Mouse (Mus musculus) lung, adult 2 months (tissue): Measurements from ENCODE around the gene Ppan. TPM values are rescaled to one million over a fixed set of nuclear protein-coding genes. Genes with fewer than 3 reads are reported as not detected.
A peak's percentile ranks its signal among the peaks of the same experiment; 100 is the strongest.

ENCODE experiments used
- DNase-seq: peaks from one replicate; pipeline ENCODE4 v3.0.0; 2022
- H3K4me1 ChIP-seq: fragments of 200-500 bp; 2 replicates; pipeline ENCODE4 v1.6.1; 2011; ENCODE audit warnings: low read length; ENCODE audit not compliant: control insufficient read depth, insufficient read depth
- H3K4me3 ChIP-seq: fragments of 200-500 bp; replicated peaks from 2 replicates; pipeline ENCODE3; 2011; ENCODE audit warnings: low read depth, mild to moderate bottlenecking, control low read depth, low read length; ENCODE audit errors: extremely low read depth
- CTCF ChIP-seq: fragments of 200-500 bp; IDR thresholded peaks from 2 replicates; pipeline ENCODE4 v1.5.1; 2011; ENCODE audit warnings: mild to moderate bottlenecking, low read length, control low read depth; ENCODE audit not compliant: insufficient read depth
- POLR2A ChIP-seq: fragments of 200-500 bp; IDR thresholded peaks from 2 replicates; pipeline ENCODE4 v1.6.1; 2011; ENCODE audit warnings: low read depth, mild to moderate bottlenecking, control low read depth, low read length, borderline replicate concordance; ENCODE audit errors: extremely low read depth
- WGBS: fragments of 180-500 bp; shearing (Covaris S2); methylation state at CpG from one replicate; pipeline ENCODE4 v1.1.7; 2018; 5-methylcytosine and 5-hydroxymethylcytosine counted together
- polyA plus RNA-seq: library from polyadenylated mRNA; depleted of rRNA; stranded (reverse); fragments of >200 nt; gene quantifications from 2 replicates; pipeline ENCODE4 v1.2.3, GENCODE M21; 2012

Gene Ppan
- polyA plus RNA-seq, 1 experiment = 36.2 TPM

DNA sequence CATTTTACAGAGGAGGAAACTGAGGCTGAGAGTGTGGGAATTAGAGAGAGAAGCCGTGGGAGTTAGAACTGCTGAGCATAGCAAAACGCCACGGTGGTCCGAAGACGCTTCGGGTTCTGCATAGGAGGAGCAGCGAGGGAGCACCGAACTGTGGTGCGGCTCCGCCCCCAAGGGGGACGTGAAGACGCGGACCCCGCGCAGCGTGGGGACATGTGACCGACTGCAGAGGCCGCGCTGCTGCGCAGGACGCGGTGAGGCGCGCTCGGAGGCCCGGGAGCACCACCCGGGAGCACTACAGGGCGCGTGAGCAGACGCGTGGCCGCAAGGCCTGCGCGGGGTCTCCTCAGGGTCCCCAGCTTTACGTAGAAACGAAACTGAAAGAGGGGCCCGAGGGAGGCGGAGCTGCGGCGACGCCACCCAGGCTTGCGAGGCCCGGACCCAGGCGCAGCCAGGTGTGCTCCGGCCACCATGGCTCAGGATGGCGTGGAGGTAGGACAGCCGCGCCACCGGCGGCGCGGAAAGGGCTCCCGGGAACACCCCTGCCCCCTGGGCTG is 19.4 kb upstream of the Ppan start, which contains the start of gene A230050P20Rik:
Gene A230050P20Rik (plus strand): TSS at position 195 of the 554 bp plus-strand sequence.
- DNase-seq = peak; percentile 59
- WGBS = 2% methylated on average over 53 of the region's 53 CpGs
- TF ChIP-seq CTCF (no peak), POLR2A (peak; percentile 45; the same call in 1 of the 2 replicates)
- Histone ChIP-seq H3K4me1 (peaks cover 4% of the 10 kb centered on the region; the same call in 1 of the 2 replicates), H3K4me3 (peak within 1 kb of the TSS; percentile 61)

DNA sequence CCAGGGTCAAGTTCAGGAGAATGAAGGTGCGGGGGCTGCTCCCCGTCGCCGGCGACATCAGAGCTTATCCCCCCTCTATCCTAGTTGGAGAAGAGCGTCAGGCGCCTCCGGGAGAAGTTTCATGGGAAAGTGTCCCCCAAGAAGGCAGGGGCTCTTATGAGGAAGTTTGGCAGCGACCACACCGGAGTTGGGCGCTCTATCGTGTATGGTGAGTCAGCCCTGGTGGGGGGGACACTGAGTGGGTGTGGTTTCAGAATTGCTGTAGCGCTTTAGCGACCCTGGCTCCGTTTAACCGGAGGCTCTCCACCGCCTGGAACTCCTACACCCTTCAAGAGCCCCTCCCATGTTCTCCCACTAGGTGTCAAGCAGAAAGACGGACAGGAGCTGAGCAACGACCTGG is 18.7 kb upstream of the Ppan start:
- DNase-seq = no peak
- no peak for TF ChIP-seq POLR2A
- TF ChIP-seq CTCF = no peak
- H3K4me3 ChIP-seq = peak overlapping the region; percentile 61
- peaks cover 4% of the 10 kb centered on the region; the same call in 1 of the 2 replicates for H3K4me1 ChIP-seq
- 5% methylated on average over 19 of the region's 19 CpGs for WGBS

DNA sequence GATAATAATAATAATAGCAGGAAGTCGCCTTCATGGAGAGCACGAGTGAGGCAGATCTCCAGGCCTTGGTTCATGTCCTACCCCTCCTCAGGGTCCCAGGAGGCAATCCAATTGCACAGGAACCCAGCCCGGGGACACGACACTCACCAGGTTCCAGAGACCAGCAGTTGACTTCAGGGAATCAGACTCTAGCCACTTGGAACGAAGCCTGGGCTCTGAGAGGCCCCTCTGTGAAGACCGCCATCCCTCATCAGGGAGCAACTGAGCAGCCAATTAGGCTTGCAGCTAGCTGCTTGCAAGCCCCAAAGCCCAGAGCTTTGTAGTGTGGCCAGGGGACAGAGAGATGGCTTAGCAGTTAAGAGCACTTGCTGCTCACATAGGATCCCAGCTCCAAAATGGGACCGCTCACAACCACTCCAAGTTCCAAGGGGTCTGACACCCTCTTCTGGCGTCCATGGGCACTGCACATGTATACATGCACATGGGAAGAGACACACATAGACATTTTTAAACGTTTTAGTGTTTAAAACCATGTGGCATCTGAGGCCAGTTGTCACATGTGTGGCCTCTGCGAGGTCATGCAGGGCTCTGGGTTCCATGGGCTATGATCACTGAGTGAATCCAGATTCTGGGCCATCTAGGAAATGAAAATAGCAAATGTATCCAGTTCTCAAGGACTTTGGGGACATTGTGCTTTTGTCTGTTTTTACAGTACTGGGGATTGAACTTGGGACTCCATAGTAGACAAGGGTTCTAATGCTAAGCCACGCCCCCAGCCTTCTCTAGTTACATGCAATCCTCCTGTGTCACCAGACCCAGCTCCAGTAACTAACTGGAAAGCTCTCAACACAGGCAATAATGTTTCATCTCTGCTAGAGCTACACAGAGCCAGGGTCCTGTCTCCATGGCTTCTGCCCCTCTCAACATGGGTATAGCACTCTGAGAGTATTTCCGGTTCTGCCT is 17.5 kb upstream of the Ppan start:
- DNase-seq = no peak

DNA sequence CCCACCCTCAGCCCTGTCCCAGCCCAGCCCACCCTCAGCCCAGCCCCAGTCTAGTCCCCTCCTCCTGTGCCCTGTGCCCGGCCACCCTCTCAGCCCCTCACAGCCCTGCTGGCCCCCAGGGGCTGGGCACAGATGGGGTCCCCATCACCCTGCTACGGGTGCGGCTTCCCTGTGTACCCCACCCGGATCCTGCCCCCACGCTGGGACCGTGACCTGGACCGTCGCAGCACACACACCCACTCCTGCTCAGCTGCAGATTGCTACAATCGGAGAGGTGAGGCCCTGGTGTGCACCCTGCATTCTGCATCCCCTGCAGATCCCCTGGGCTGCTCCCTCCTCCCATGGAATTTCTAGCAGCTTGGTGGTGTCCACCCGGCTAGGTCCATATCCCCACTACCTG is 15.0 kb upstream of the Ppan start:
- no peak for DNase-seq
- WGBS = 91% methylated on average over 10 of the region's 10 CpGs
- no peak for TF ChIP-seq POLR2A
- TF ChIP-seq CTCF = no peak
- H3K4me3 ChIP-seq = no peak overlapping the region
- peaks cover 7% of the 10 kb centered on the region; the same call in 1 of the 2 replicates for H3K4me1 ChIP-seq

More for the DNA sequence above, 17.5 kb upstream of the Ppan start:
- Histone ChIP-seq H3K4me3 (no peak overlapping the region), H3K4me1 (peaks cover 4% of the 10 kb centered on the region; the same call in 1 of the 2 replicates)
- WGBS = 79% methylated on average over 12 of the region's 12 CpGs
- no peak for TF ChIP-seq POLR2A
- no peak for TF ChIP-seq CTCF

DNA sequence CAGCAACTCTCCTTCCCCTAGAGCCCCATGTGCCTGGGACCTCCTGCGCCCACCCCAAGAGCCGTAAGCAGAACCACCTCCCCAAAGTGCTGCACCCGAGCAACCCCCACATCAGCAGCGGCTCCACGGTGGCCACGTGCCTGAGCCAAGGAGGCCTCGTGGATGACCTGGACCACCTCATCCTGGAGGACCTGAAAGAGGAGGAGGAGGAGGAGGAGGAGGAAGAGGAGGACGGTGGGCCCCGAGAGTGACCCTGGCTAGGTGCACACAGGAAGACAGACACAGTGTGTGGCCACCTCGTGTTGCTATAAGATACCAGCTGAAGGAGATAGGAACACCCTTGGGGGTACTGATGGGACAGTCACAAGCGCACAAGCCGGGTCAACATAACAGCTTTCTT is 14.5 kb upstream of the Ppan start:
- 90% methylated on average over 12 of the region's 12 CpGs for WGBS
- no peak for TF ChIP-seq CTCF
- no peak for TF ChIP-seq POLR2A
- DNase-seq = no peak
- H3K4me1 ChIP-seq = peaks cover 7% of the 10 kb centered on the region; the same call in 1 of the 2 replicates
- no peak overlapping the region for H3K4me3 ChIP-seq

DNA sequence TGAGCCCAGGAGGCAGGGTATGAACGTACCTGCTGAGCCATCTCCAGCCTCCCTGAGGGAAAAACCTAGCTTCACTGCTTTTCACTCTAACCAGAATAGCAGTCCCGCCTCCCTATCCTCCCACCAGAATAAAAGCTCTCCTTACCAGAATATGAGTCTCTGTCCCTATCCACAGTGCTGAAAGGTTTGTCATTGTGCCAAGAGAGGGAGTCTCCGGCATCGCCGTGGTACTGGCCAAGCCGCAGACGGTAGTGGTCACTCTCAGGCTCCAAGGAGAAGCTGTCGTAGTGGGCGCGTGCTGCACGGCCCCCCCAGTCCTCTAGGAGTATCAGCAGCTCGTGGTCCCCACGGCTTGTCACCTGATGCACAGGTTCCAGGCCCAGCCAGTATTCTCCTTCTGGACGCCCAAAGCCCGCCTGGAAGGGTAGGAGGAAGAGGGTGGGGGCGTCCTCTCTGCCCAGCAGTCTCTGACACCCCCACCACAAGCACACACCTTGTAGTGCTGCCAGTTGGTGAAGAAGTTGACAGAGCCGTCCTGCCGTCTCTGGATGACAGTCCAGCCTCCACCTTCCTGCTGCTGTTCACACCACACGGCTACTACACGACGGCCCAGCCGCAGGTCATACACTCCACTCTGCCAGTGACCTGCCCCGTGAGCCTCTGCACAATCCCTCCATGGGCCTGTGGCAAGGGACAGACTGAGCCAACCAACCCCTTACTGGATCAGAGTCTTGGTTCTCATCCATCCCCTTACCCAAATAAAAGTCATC is 12.8 kb upstream of the Ppan start:
- peaks cover 4% of the 10 kb centered on the region; the same call in 1 of the 2 replicates for H3K4me1 ChIP-seq
- DNase-seq = no peak
- H3K4me3 ChIP-seq = no peak overlapping the region
- TF ChIP-seq POLR2A = no peak
- 65% methylated on average over 23 of the region's 23 CpGs for whole genome bisulfite sequencing

DNA sequence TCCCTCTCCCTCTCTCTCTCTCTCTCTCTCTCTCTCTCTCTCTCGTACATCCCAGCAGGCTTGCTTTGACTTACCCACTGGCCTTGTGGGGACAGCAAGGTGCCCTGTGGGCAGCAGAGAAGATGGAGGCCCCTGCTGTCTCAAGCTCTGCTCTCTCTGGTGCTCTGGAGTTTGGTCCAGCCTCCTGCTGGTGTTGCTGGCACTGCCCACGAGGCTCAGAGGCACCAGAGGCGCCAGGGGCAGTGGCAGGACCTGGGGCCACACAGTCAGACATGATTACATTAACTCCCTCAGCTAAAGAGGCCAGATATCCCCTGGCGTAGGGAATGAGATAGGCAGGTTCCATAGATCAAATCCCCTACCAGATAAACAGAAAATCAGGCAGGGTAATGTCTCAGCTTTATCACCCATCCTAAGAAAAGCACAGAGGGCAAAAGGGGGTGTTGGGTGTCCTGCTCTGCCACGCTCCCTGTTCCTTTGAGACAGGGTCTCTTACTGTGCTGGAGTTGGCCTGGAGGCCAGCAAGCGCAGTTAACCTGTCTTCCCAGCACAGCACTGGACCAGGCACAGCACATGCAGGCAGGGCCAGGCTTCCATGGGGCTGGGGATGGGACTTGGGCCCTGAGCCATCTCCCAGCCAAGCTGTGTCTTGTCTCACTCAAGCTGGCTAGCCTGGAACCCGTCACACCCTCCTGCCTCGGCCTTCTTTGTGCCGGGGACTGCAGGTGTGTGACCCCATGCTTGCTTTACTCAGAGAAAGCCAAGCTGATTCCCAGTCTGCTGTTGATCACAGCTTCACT is 11.5 kb upstream of the Ppan start:
- Histone ChIP-seq H3K4me1 (peaks cover 4% of the 10 kb centered on the region; the same call in 1 of the 2 replicates), H3K4me3 (no peak overlapping the region)
- no peak for TF ChIP-seq CTCF
- TF ChIP-seq POLR2A = no peak
- 72% methylated on average over 8 of the region's 9 CpGs for WGBS
- DNase-seq = no peak

DNA sequence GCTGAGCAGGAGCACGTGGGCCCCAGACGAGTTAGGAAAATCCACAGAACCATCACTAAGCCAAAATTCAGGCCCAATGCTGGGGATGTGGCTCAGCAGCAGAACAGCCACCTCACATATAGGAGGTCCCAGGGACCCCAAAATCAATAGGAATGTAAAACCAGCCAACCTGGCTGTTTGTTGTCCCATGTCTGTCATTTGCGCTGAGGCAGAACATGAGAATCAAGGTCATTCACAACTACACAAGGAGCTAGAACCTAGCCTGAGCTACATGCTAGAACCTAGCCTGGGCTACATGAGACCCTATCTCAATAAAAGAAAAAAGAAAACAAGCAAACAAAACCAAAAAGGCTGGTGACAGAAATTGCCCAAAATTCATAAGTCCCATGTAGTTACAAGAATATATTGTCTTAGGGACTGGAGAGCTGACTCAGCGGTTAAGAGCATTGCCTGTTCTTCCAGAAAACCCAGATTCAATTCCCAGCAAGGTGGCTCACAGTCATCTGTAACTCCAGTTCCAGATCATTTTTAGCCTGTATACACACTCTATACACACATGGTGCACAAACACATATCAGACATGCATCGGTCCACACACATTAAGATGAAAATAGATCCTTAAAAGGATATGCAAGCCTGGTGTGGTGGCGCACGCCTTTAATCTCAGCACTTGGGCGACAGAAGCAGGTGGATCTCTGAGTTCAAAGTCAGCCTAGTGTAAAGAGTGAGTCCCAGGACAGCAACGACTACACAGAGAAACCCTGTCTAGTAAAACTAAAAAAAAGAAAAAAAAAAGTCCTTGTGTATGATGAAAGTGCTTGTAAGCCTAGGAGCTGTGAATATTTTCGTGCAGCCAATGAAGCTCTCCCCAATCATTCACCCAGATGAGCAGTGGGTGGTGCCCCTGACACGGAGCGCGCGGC is 10.6 kb upstream of the Ppan start:
- TF ChIP-seq CTCF = no peak
- peak; percentile 90 for TF ChIP-seq POLR2A
- DNase-seq = no peak
- 34% methylated on average over 14 of the region's 14 CpGs for whole genome bisulfite sequencing
- H3K4me1 ChIP-seq = peaks cover 4% of the 10 kb centered on the region; the same call in 1 of the 2 replicates
- peak overlapping the region; percentile 68 for H3K4me3 ChIP-seq
